Mouse (Mus musculus): Measurements from ENCODE around the gene Hdhd5. TPM values are rescaled to one million over a fixed set of nuclear protein-coding genes. Genes with fewer than 3 reads are reported as not detected.

Hdhd5 gene
- total RNA-seq, 4 experiments from 2014 or later: 20.1 to 25.0 (median 22.9) TPM

Other genes starting within 250 kb of the Hdhd5 start
- not detected for gene D330020A13Rik, start 237.0 kb downstream of the Hdhd5 start, total RNA-seq (2022)
- gene B4galnt3, start 236.8 kb downstream of the Hdhd5 start, total RNA-seq (2022): under 1 TPM; 0.09 to 0.47 (median 0.18) TPM
- 10 to 100 TPM; 24.9 to 31.2 (median 30.9) TPM for gene Kdm5a, start 167.2 kb downstream of the Hdhd5 start, total RNA-seq (2022)
- gene Ccdc77, start 166.9 kb downstream of the Hdhd5 start, total RNA-seq (2022): 1 to 10 TPM; 2.9 to 4.7 (median 4.0) TPM
- 1 to 10 TPM; 2.4 to 5.1 (median 3.0) TPM for gene Il17ra, start 68.1 kb downstream of the Hdhd5 start, total RNA-seq (2022)
- not detected for gene Tmem121b, start 37.5 kb downstream of the Hdhd5 start, total RNA-seq (2022)
- gene Cecr2, start 135.1 kb upstream of the Hdhd5 start, total RNA-seq (2022): 10 to 100 TPM in 3 of 4 experiments, 1 to 10 TPM in 1; 9.2 to 22.1 (median 14.6) TPM
- under 1 TPM in 2 of 4 experiments, not detected in 2; 0.14 to 0.34 TPM for gene Slc25a18, start 242.3 kb upstream of the Hdhd5 start, total RNA-seq (2022)

Measured in heart, adult 8-10 months (tissue).